Mouse (Mus musculus) CD4-positive, CD25-positive, alpha-beta regulatory T cell, adult 2 months (primary cell): ENCODE data around the gene Olfr1475.
"Not testable (repeated sequence)": the region's sequence is repeated elsewhere in the genome, so short reads cannot be mapped to it uniquely, and the experiment has no call there.

ENCODE experiments used
- DNase-seq: peaks from one replicate; pipeline ENCODE4 v3.0.0-alpha.2; 2012; ENCODE audit warnings: low read depth, low spot score

Gene Olfr1475

DNA sequence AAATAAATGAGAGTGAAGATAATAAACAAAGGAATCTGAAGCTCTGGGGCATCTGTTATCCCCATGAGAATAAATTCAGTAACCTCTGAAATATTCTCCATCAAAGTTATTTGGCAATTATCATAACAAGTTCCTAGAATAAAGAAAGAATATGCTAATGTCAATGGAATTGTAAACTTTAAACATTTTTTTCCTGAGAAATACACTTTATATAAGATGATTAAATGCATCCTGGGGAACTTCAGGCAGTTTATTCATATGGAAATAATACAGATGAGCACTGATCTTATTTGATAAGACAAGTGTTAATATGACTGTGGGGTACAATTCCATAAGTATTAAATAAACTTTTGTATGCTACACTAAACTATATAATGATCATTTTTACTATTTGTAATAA, at the start of gene Olfr1475:
Gene Olfr1475, minus strand, starts transcription at position 101 of the 400 bp plus-strand sequence.
- DNase-seq: no peak

- DNase-seq: no peak
These were observed 47.6 kb upstream of the Olfr1475 start, which contains the start of gene Olfr1480 for GRCm38 (mm10) chr19:13527613-13528012. Gene Olfr1480 (plus strand): TSS chr19:13527913.

- DNase-seq: no peak
These were observed 20.2 kb upstream of the Olfr1475 start, which contains the start of gene Olfr1477 for GRCm38 (mm10) chr19:13500246-13500645. Gene Olfr1477 (plus strand): TSS chr19:13500546.

- not testable (repeated sequence) for DNase-seq
These were observed 10.7 kb downstream of the Olfr1475 start, which contains the start of gene Olfr1474 for GRCm38 (mm10) chr19:13469265-13469664. Gene Olfr1474 (plus strand): TSS chr19:13469565.

GRCm38 (mm10) chr19:13455986-13456385, 24.0 kb downstream of the Olfr1475 start, which contains the start of gene Olfr1472:
Gene Olfr1472 (minus strand): TSS chr19:13456086.
- DNase-seq: no peak

GRCm38 (mm10) chr19:13443109-13443508, 36.9 kb downstream of the Olfr1475 start, which contains the start of gene Olfr1471:
Gene Olfr1471 (plus strand): TSS chr19:13443409.
- DNase-seq: not testable (repeated sequence)
